18 mouse cellular contexts compared by ENCODE assay signal in the genomic region with DNA sequence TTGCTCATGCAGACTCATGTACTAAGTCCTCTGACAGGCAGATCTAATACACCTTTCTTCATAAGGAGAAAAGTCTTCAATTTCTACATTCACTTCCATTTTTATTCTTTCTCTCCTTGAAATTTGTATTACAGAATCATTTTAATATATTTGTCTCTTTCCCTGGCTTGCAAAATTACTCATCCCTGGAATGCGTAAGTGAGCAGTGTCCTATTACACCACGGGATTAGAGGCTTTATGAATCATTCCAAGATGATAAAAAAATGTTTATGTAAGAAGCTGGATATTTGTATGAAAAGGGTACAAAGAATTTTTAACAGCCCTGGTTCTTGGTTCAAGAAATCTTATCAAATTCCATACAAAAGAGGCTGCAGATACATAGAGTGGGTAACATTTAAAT.
"Had no signal": no experiment of that assay in that cellular context is flagged by ENCODE, and none has a peak within 500 bp of the region (broad histone marks: within the 10 kb centered on the region; RNA-seq: fewer than 3 reads in every experiment).

No protein-coding gene starts in this region.

- H3K9ac ChIP-seq: limb, embryonic 13.5 days; liver, embryonic 13.5 days; lung, embryonic 14.5 days; neural tube, embryonic 13.5 days had no signal

- H3K4me1 ChIP-seq: limb, embryonic 10.5 days; limb, embryonic 13.5 days; midbrain, embryonic 10.5 days; neural tube, embryonic 13.5 days had no signal

- H3K4me3 ChIP-seq: layer of hippocampus, adult 2 months; limb, embryonic 10.5 days; limb, embryonic 13.5 days; liver, embryonic 13.5 days; megakaryocyte, embryonic 14.5 days; midbrain, embryonic 10.5 days; neural tube, embryonic 13.5 days had no signal

- H3K36me3 ChIP-seq: limb, embryonic 10.5 days; limb, embryonic 13.5 days; liver, embryonic 13.5 days; midbrain, embryonic 10.5 days; neural tube, embryonic 13.5 days had no signal

- H3K9me3 ChIP-seq: limb, embryonic 10.5 days; limb, embryonic 13.5 days; liver, embryonic 13.5 days; midbrain, embryonic 10.5 days; neural tube, embryonic 13.5 days had no signal

- H3K27ac ChIP-seq: kidney, postnatal 0 days; layer of hippocampus, adult 2 months; limb, embryonic 10.5 days; limb, embryonic 13.5 days; liver, embryonic 13.5 days; midbrain, embryonic 10.5 days; neural tube, embryonic 13.5 days; stomach, postnatal 0 days had no signal

- DNase-seq: kidney, adult 2 months; kidney, postnatal 25 days; layer of hippocampus, adult 9-11 months; liver, embryonic 13.5 days; lung, embryonic 14.5 days; lung, postnatal 10 days; lung, postnatal 36 days; midbrain, embryonic 14.5 days; thymus, adult 2 months; thymus, postnatal 25 days had no signal

- H3K27me3 ChIP-seq: limb, embryonic 13.5 days; liver, embryonic 13.5 days; megakaryocyte, embryonic 14.5 days; neural tube, embryonic 13.5 days had no signal

- H3K4me2 ChIP-seq: limb, embryonic 13.5 days; liver, embryonic 13.5 days; lung, embryonic 14.5 days; neural tube, embryonic 13.5 days had no signal
